Mouse (Mus musculus) cerebellum, adult 11-12 months (tissue): ENCODE results near the gene Snx10.
"Not testable (repeated sequence)": the region's sequence is repeated elsewhere in the genome, so short reads cannot be mapped to it uniquely, and the experiment has no call there.

ENCODE experiments used
- DNase-seq: peaks from one replicate; pipeline ENCODE4 v3.0.0; 2022

The Snx10 gene

DNA sequence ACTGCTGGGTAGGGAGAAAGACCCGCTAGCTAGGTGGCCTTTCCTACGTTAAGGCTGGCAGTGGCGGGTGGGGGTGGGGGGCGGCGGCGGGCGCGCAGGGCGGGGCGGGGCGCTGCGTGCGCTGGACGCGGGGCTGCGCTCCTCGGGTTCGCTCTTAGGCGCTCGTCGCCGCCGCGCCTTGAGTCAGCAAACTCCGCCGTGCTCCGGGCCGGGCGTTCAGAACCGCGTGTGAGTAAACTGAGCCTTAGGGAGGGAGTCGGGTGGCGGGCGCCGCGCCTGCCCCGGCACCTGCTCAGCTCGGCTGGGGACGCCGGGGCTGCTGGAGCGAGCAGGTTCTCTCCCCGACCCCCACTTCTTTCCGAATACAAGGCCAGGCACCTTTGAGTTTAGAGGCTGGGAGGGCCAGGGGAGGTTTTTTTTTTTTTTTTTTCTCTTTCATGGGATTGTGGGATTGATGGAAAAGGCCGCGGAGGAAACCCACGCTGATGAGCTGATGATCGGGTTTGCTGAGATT is at the start of gene Snx10:
TSS of gene Snx10 (plus strand) at position 95 of the 514 bp plus-strand sequence.
- peak; percentile 55 for DNase-seq

DNA sequence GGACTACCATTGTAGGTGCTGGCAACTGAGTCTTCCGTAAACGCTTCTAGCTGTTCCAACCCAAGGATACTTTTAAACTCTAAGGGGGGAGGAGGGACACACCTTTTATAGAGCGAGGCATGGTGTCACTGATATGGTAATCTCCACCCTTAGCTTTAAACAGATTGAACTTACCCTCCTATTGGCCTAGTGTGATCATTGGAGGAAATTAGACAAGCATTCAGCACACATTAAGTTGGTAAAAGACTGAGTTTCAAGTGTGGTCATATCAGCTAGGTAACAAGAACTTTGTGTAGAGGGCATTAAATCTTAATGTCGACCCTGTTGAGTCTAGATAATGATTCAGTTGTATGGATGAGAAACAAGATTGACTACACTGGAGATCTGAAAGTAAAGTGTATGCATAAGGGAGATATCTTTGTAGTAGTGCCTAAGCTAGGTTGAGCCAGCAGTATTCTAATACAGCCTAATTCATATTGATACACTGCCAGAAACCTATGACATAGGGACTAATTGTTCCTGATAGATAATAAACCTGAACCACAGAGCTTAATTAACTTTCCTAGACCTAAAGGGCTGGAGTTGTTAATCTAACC is 44.5 kb upstream of the Snx10 start:
- no peak for DNase-seq

- no peak for DNase-seq
Measured at GRCm38 (mm10) chr6:51481548-51481947, 42.2 kb upstream of the Snx10 start.

DNA sequence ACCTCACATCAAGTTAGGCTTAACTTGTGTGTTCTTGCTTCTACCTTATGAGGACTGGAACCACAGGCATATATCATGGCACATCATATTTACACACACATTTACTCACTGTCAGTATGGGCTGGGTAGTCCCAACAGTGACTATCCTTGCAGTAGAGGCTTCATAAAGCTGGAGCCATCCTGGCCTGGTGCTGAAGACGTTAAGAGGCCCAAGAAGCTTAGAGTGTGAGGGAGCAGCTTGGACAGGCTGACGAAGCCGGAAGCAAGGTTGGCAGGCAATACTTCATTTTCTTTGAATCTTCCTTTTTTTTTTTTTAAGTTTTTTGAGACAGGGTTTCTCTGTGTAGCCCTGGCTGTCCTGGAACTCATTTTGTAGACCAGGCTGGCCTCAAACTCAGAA is 39.8 kb upstream of the Snx10 start:
- no peak for DNase-seq

- DNase-seq = not testable (repeated sequence)
Measured at GRCm38 (mm10) chr6:51484556-51484955, 39.1 kb upstream of the Snx10 start.

DNA sequence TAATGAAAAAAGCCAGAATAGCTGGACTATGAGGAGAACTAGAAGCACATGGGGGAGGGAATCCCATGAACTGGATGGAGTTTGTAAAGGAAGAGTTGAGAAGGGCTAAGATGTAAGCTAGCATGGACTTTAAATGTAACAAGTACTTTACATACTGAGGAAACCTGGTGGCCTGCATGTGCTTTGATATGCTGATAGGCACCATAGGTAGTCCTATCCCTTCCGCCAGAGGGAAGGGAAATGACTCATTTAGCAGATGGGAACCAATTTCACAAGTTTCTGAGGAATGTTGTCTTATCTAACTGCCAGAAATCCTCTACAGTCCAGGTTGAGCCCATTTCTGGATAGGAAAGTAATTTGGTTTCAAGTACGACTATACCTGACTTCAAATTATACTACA is 38.1 kb upstream of the Snx10 start:
- DNase-seq = no peak

DNA sequence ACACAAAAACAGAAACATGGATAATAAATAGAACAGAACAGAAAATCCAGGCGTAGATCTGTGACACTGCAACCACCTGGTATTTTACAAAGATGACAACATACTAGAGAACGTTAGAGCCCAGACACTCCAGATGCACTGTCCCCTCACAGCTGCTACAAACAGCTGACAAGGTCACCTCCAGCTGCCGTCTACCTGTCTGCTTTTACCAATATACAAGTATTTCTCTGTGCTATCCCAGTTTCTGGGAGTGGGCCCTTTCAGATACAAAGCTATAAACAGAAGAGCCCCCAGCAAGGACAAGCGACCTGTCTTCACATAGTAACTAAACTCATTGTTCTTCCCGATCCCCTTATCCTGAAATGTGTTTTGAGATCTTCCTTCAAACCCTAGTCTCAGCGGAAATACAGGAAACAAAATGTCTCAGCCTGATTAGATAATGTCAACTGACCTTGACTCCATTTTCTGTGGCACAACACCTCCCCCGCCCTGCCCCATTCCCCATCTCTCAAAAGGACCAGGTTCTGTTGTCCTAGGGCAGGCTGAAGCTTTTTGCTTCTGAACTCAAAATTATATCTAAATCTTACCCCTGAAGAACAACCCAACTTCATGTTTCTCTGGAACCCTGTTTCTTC is 37.5 kb upstream of the Snx10 start:
- no peak for DNase-seq

DNA sequence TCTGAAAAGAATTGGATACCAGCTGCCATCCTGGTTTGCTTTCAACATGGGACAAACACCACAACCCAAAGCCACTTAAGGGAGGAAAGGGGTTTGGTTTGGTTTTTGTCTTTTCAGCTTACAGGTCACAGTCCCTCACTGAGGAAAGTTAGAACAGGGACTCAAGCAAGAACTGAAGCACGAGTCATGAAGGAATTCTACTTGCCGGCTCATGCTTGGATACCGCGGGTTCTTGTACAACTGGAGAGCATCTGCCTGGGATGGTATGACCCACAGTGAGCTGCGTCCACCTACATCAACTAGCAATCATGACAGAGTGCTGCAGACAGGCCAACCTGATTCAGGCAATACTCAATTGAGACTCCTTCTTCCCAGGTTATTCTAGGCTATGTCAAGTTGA is 37.0 kb upstream of the Snx10 start:
- DNase-seq = no peak

DNA sequence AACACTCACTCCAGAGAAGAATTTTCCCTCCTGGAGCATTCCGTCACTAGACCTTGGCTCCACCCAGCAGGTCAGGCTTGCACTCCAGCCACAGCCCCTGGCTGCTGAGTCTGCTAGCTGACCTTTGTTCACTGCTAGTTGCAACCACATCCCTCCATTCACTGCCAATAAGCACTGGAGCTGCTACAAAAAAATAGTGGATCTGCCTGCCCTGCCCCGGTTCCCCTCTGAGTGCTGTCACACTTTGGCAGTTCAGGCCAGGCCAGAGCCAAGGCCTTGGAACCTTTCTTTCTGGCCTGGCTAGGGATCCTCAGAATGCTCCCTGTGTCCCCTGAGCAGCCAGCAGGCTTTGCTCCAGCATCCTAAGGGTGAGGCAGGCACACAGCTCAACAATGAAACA is 33.9 kb upstream of the Snx10 start:
- DNase-seq = peak; percentile 79

DNA sequence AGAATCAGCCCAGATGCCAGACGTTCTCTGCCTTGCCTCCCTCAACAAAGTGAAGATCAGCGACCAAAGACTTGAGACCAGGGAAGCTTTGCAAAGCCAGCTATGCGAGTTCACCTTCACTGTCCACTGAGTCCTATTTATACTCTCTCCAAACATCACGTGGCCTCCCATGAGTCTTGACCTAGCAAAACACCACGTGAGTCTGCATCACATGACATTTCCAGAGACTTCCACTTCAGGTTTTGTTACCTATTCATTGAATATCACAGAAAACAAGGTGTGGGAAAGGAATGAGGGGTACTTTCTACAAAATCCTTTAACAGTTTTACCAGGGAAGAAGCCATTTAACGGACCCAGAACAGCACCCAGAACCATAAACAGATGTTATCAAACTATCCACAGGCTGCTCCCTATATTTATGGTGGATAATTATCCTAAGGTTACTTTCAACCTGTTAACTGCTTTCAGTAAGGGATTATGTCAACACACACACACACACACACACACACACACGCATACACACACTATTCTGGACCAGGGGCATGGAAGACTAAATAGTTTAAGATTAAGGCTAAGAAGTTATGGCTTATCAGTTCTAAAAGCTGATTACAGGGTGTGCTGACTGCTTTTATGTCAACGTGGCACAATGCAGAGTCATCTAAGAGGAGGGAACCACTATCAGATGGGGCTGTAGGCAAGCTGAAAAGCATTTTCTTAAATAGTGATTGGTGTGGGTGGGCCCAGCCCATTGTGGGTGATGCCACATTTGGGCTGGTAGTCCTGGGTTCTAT is 26.2 kb upstream of the Snx10 start:
- no peak for DNase-seq

- DNase-seq = no peak
Measured at GRCm38 (mm10) chr6:51505671-51506070, 18.0 kb upstream of the Snx10 start.

- DNase-seq = no peak
Measured at GRCm38 (mm10) chr6:51507556-51507955, 16.1 kb upstream of the Snx10 start.

- DNase-seq = peak; percentile 69
Measured at GRCm38 (mm10) chr6:51508750-51509648, 14.7 kb upstream of the Snx10 start.

- no peak for DNase-seq
Measured at GRCm38 (mm10) chr6:51510094-51510493, 13.6 kb upstream of the Snx10 start.

DNA sequence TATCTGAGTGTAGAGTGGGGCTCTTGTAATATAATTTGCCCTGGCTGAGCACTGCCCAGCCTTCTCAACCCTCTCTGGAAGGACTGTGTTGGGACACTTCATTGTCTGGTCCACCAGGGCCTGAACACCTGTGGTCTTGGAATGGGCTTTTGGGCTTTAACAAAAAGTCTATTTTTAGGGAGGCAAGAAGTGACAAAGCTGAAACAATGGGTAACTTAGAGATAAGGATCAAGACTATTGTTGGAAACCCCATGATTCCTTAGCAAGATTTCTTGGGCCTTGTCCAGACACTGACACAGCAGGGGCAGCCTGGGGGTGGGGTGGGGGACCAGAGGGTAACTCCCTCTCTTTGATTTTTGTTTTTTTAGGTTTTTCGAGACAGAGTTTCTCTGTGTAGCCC is 12.8 kb upstream of the Snx10 start:
- no peak for DNase-seq

- no peak for DNase-seq
Measured at GRCm38 (mm10) chr6:51513745-51514144, 10.0 kb upstream of the Snx10 start.

DNA sequence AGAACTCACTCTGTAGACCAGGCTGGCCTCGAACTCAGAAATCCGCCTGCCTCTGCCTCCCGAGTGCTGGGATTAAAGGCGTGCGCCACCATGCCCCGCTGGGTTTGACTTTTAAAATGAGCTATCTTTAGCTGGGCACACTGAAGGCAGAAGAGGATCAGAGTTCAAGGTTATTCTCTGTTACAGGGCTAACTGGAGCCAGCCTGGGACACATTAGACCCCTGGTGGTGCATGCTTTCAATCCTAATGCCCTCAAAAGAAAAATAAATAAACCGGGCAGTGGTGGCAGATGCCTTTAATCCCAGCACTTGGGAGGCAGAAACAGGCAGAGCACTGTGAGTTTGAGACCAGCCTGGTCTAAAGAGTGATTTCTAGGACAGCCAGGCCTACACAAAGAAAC is 8.8 kb upstream of the Snx10 start:
- DNase-seq = no peak

DNA sequence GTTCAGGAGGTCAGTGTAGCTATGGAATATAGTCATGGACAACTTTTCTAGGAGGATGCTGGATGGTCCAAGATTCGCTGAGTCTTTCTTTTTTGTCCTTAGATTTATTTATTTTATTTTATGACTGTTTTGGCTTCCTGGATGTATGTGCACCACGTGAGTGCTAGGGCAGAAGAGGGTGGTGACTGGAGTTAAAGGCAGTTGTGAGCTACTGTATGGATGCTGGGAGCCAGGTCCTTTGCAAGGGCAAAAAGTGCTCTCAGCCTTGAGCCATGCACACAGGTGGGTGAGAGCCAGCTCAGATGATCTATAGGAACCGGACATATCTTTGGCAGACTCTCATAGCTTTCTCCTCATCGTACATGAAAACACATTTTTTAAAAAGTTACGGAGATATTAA is 391 bp upstream of the Snx10 start:
- no peak for DNase-seq

GRCm38 (mm10) chr6:51524321-51524931 is 725 bp downstream of the Snx10 start:
- peak; percentile 28 for DNase-seq

DNA sequence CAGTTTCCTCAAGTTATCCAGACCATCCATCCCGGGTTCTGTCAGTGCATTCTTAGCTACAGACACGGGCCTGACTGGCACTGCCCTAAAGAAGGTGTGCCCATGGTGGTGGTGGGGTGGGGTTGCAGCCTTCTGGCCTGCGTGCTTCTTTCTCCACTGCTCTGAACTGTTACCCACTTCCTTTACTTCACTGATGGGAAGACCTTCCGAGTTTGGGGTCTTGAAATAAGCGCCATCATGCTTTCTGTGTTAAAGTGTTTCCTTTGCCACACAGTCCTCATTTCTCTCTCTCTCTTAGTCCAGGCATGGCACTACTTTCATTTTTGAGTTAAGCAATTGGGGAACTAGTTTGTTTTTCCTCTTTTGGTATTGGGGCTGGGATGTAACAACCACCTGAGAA is 1.3 kb downstream of the Snx10 start:
- DNase-seq = no peak

DNA sequence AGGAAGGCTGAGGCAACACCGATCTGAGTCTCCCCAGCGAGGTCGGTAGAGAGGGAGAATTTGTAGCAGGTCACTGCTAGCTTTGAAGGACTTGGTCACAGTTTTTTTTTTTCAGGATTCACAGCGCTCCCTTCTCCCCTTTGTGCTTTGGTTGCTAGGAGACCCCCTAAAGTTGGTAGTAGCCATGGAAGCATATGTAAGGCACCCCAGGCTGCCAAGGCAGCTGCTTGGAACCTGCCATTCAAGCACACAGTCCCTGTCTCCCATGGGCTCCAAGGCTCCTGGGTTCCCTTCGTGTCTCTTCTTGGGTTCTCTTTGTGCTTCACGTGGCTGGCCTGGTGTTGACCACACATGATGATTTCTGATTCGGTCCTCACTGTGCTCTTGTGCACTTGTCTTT is 5.8 kb downstream of the Snx10 start:
- DNase-seq = no peak

DNA sequence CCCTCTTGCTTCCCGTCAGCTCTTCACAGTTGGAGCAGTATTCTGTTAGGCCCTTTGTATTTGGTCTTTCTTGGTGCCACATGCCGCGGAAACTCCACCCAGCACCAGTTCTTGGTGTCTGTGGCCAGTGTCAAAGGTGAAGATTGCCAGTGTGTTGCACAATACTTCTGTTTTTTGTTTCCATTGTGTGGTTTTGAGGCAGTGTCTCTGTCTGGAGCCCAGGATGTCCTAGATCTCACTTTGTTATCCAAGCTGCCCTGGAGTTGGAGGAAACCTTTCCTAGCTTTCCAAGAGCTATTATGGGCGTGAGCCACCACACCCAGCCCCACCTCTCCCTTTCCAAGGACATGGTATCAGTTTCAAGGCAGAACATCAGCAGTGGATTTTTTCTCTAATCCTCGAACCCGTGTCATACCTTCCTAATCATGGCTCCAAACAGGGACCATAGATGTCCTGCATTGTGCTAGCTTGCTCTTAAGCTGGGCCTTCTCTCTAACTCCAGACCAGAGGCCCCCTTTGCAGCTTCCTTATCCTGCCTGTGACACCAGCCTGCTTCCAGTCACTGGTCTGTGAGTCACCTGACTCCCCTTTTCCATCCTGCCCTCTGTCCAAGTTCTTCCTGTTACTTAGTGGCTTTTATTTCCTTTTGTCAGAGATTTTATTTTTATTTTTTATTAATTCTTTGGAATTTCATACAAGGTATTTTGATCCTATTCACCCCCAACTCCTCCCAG is 9.9 kb downstream of the Snx10 start:
- no peak for DNase-seq
